Mouse (Mus musculus): ENCODE measurements at regions not wholly inside any gene's neighbourhood (a gene's known extent, or its start where the extent isn't known, plus 50 kb on each side); places are given as distances from the start of the nearest gene placed in this dataset.
"Not testable (repeated sequence)": the region's sequence is repeated elsewhere in the genome, so short reads cannot be mapped to it uniquely, and the experiment has no call there.

- H3K4me1 ChIP-seq (replicated peaks), result peaks cover 15% of the 10 kb centered on the region
- not testable (repeated sequence) for H3K36me3 ChIP-seq; H3K27me3 ChIP-seq; H3K9me3 ChIP-seq; H3K9ac ChIP-seq (replicated peaks); H3K4me2 ChIP-seq (replicated peaks); ATAC-seq; H3K4me3 ChIP-seq (replicated peaks); H3K27ac ChIP-seq
- WGBS, result 68% methylated on average over 1 of the region's 1 CpGs
Measured at GRCm38 (mm10) chr10:53459706-53460105, 80.0 kb upstream of the Cep85l start.

- Histone ChIP-seq H3K4me3 (replicated peaks) (no peak overlapping the region), H3K9me3 (no peaks in the 10 kb centered on the region), H3K27me3 (no peaks in the 10 kb centered on the region), H3K4me1 (replicated peaks) (no peaks in the 10 kb centered on the region), H3K4me2 (replicated peaks) (no peak overlapping the region), H3K36me3 (no peaks in the 10 kb centered on the region), H3K27ac (no peak overlapping the region), H3K9ac (replicated peaks) (no peak overlapping the region)
- no peak for ATAC-seq
- WGBS, result 52% methylated on average over 4 of the region's 4 CpGs
Measured at GRCm38 (mm10) chr10:53456027-53456713, 76.4 kb upstream of the Cep85l start.

- 59% methylated on average over 3 of the region's 3 CpGs for whole genome bisulfite sequencing
Measured at GRCm38 (mm10) chr10:53444789-53445188, 65.0 kb upstream of the Cep85l start.

GRCm38 (mm10) chr10:53443443-53443842 lies 63.7 kb upstream of the Cep85l start:
- no peak overlapping the region for H3K4me3 ChIP-seq (replicated peaks)
- no peaks in the 10 kb centered on the region for H3K27me3 ChIP-seq
- no peaks in the 10 kb centered on the region for H3K4me1 ChIP-seq (replicated peaks)
- 90% methylated on average over 1 of the region's 1 CpGs for WGBS
- no peak overlapping the region for H3K9ac ChIP-seq (replicated peaks)
- ATAC-seq, result no peak
- H3K9me3 ChIP-seq, result no peaks in the 10 kb centered on the region
- H3K36me3 ChIP-seq, result no peaks in the 10 kb centered on the region
- no peak overlapping the region for H3K4me2 ChIP-seq (replicated peaks)
- H3K27ac ChIP-seq, result no peak overlapping the region

More at GRCm38 (mm10) chr10:53444789-53445188, 65.0 kb upstream of the Cep85l start:
- Histone ChIP-seq H3K27ac (no peak overlapping the region), H3K4me2 (replicated peaks) (no peak overlapping the region), H3K9me3 (no peaks in the 10 kb centered on the region), H3K4me1 (replicated peaks) (no peaks in the 10 kb centered on the region), H3K4me3 (replicated peaks) (no peak overlapping the region), H3K27me3 (no peaks in the 10 kb centered on the region), H3K9ac (replicated peaks) (no peak overlapping the region), H3K36me3 (no peaks in the 10 kb centered on the region)
- no peak for ATAC-seq

- Histone ChIP-seq H3K4me1 (replicated peaks) (no peaks in the 10 kb centered on the region), H3K36me3 (no peaks in the 10 kb centered on the region), H3K27me3 (no peaks in the 10 kb centered on the region), H3K27ac (no peak overlapping the region), H3K4me3 (replicated peaks) (no peak overlapping the region), H3K9ac (replicated peaks) (no peak overlapping the region), H3K4me2 (replicated peaks) (no peak overlapping the region), H3K9me3 (no peaks in the 10 kb centered on the region)
- WGBS, result 96% methylated on average over 14 of the region's 14 CpGs
- ATAC-seq, result no peak
Measured at GRCm38 (mm10) chr10:53442912-53443311, 63.2 kb upstream of the Cep85l start.

GRCm38 (mm10) chr10:53440251-53440650 lies 60.5 kb upstream of the Cep85l start:
- Histone ChIP-seq H3K9ac (replicated peaks) (no peak overlapping the region), H3K36me3 (no peaks in the 10 kb centered on the region), H3K27ac (no peak overlapping the region), H3K27me3 (no peaks in the 10 kb centered on the region), H3K4me1 (replicated peaks) (peaks cover 4% of the 10 kb centered on the region), H3K4me3 (replicated peaks) (no peak overlapping the region), H3K4me2 (replicated peaks) (no peak overlapping the region), H3K9me3 (no peaks in the 10 kb centered on the region)
- 0 out of 2 replicates have a peak, but pooled peaks have one; percentile 17 for ATAC-seq
- 86% methylated on average over 1 of the region's 1 CpGs for WGBS

GRCm38 (mm10) chr10:53438388-53438787 lies 58.6 kb upstream of the Cep85l start:
- Histone ChIP-seq H3K4me2 (replicated peaks) (no peak overlapping the region), H3K36me3 (no peaks in the 10 kb centered on the region), H3K9me3 (no peaks in the 10 kb centered on the region), H3K27me3 (no peaks in the 10 kb centered on the region), H3K4me3 (replicated peaks) (no peak overlapping the region), H3K9ac (replicated peaks) (no peak overlapping the region), H3K27ac (no peak overlapping the region), H3K4me1 (replicated peaks) (peaks cover 9% of the 10 kb centered on the region)
- WGBS, result 91% methylated on average over 4 of the region's 4 CpGs
- no peak for ATAC-seq

- ATAC-seq, result no peak
- Histone ChIP-seq H3K27ac (no peak overlapping the region), H3K27me3 (no peaks in the 10 kb centered on the region), H3K36me3 (no peaks in the 10 kb centered on the region), H3K9ac (replicated peaks) (no peak overlapping the region), H3K4me1 (replicated peaks) (peaks cover 9% of the 10 kb centered on the region), H3K4me3 (replicated peaks) (no peak overlapping the region), H3K9me3 (no peaks in the 10 kb centered on the region), H3K4me2 (replicated peaks) (no peak overlapping the region)
- 88% methylated on average over 4 of the region's 4 CpGs for WGBS
Measured at GRCm38 (mm10) chr10:53437724-53438123, 58.0 kb upstream of the Cep85l start.

- 68% methylated on average over 8 of the region's 8 CpGs for WGBS
- ATAC-seq, result no peak
- H3K27ac ChIP-seq, result no peak overlapping the region
- no peaks in the 10 kb centered on the region for H3K36me3 ChIP-seq
- H3K9ac ChIP-seq (replicated peaks), result no peak overlapping the region
- no peaks in the 10 kb centered on the region for H3K27me3 ChIP-seq
- no peak overlapping the region for H3K4me2 ChIP-seq (replicated peaks)
- no peaks in the 10 kb centered on the region for H3K9me3 ChIP-seq
- no peak overlapping the region for H3K4me3 ChIP-seq (replicated peaks)
- peaks cover 9% of the 10 kb centered on the region for H3K4me1 ChIP-seq (replicated peaks)
Measured at GRCm38 (mm10) chr10:53436023-53436475, 56.3 kb upstream of the Cep85l start.

- no peaks in the 10 kb centered on the region for H3K36me3 ChIP-seq
- H3K4me3 ChIP-seq (replicated peaks), result no peak overlapping the region
- H3K9ac ChIP-seq (replicated peaks), result no peak overlapping the region
- peak; percentile 49; the same call in 1 of the 2 replicates for ATAC-seq
- H3K9me3 ChIP-seq, result no peaks in the 10 kb centered on the region
- H3K4me2 ChIP-seq (replicated peaks), result no peak overlapping the region
- H3K4me1 ChIP-seq (replicated peaks), result peaks cover 14% of the 10 kb centered on the region
- H3K27ac ChIP-seq, result no peak overlapping the region
- WGBS, result 63% methylated on average over 14 of the region's 14 CpGs
- H3K27me3 ChIP-seq, result no peaks in the 10 kb centered on the region
Measured at GRCm38 (mm10) chr10:53435181-53435874, 55.6 kb upstream of the Cep85l start.

- Histone ChIP-seq H3K4me2 (replicated peaks) (no peak overlapping the region), H3K4me3 (replicated peaks) (no peak overlapping the region), H3K36me3 (no peaks in the 10 kb centered on the region), H3K27me3 (no peaks in the 10 kb centered on the region), H3K4me1 (replicated peaks) (peaks cover 21% of the 10 kb centered on the region), H3K9me3 (no peaks in the 10 kb centered on the region), H3K27ac (no peak overlapping the region), H3K9ac (replicated peaks) (no peak overlapping the region)
- peak; percentile 32; the same call in 1 of the 2 replicates for ATAC-seq
- WGBS, result 78% methylated on average over 13 of the region's 13 CpGs
Measured at GRCm38 (mm10) chr10:53434376-53435171, 54.8 kb upstream of the Cep85l start.

GRCm38 (mm10) chr10:53432794-53433193 lies 53.0 kb upstream of the Cep85l start:
- no peak overlapping the region for H3K27ac ChIP-seq
- no peaks in the 10 kb centered on the region for H3K36me3 ChIP-seq
- no peak overlapping the region for H3K4me2 ChIP-seq (replicated peaks)
- H3K4me3 ChIP-seq (replicated peaks), result no peak overlapping the region
- H3K4me1 ChIP-seq (replicated peaks), result peaks cover 27% of the 10 kb centered on the region
- 87% methylated on average over 2 of the region's 2 CpGs for WGBS
- no peaks in the 10 kb centered on the region for H3K9me3 ChIP-seq
- no peaks in the 10 kb centered on the region for H3K27me3 ChIP-seq
- H3K9ac ChIP-seq (replicated peaks), result no peak overlapping the region
- no peak for ATAC-seq
